Mouse (Mus musculus) MEL (cell line): Measurements from ENCODE around the gene Bpifa5. TPM values are rescaled to one million over a fixed set of nuclear protein-coding genes. Genes with fewer than 3 reads are reported as not detected.

Source experiments
- DNase-seq: peaks from one replicate; pipeline ENCODE4 v3.0.0; 2011; ENCODE audit warnings: low read depth, low spot score
- H3K27ac ChIP-seq: 2 replicates; pipeline ENCODE4 v1.5.1; 2012; ENCODE audit warnings: low read depth, mild to moderate bottlenecking, control low read depth, low read length, moderate library complexity; ENCODE audit not compliant: control insufficient read depth
- H3K27me3 ChIP-seq, 2 experiments: fragments of 150-350 bp in 1 of 2; sonication (generic) in 1 of 2; 2 replicates each; pipeline ENCODE4 v1.6.1; 2012; ENCODE audit warnings: low read length in 2 of 2, mild to moderate bottlenecking in 2 of 2, improper control_type of control experiment in 1 of 2, moderate library complexity in 1 of 2; ENCODE audit not compliant: insufficient read depth in 2 of 2, control insufficient read depth in 1 of 2
- H3K36me3 ChIP-seq, 2 experiments: 2 replicates each; pipeline ENCODE4 v1.6.1; 2012 to 2014; ENCODE audit warnings: low read length in 2 of 2, improper control_type of control experiment in 1 of 2, inconsistent platforms in 1 of 2, mild to moderate bottlenecking in 1 of 2; ENCODE audit not compliant: insufficient read depth in 2 of 2, control insufficient read depth in 1 of 2
- H3K4me1 ChIP-seq, 2 experiments: fragments of 150-350 bp in 1 of 2; sonication (generic) in 1 of 2; 2 replicates each; pipeline ENCODE4 v1.6.1; 2012; ENCODE audit warnings: low read length in 2 of 2, improper control_type of control experiment in 1 of 2, mild to moderate bottlenecking in 1 of 2; ENCODE audit not compliant: insufficient read depth in 2 of 2, control insufficient read depth in 1 of 2
- H3K4me3 ChIP-seq, 2 experiments: fragments of 150-350 bp in 1 of 2; sonication (generic) in 1 of 2; 2 replicates each; pipeline ENCODE4 v1.5.1; 2012; ENCODE audit warnings: low read depth in 2 of 2, low read length in 2 of 2, mild to moderate bottlenecking in 2 of 2, moderate library complexity in 2 of 2, control low read depth in 1 of 2, improper control_type of control experiment in 1 of 2; ENCODE audit not compliant: control insufficient read depth in 1 of 2, insufficient read depth in 1 of 2
- H3K79me2 ChIP-seq: 2 replicates; pipeline ENCODE4 v1.6.1; 2012; ENCODE audit warnings: mild to moderate bottlenecking, low read length, moderate library complexity; ENCODE audit not compliant: control insufficient read depth, poor library complexity, insufficient read depth
- H3K9ac ChIP-seq: 2 replicates; pipeline ENCODE4 v1.6.1; 2012; ENCODE audit warnings: low read depth, mild to moderate bottlenecking, control low read depth, low read length, moderate library complexity; ENCODE audit not compliant: control insufficient read depth, poor library complexity, severe bottlenecking
- H3K9me3 ChIP-seq: fragments of 150-350 bp; sonication (generic); replicated peaks from 2 replicates; pipeline ENCODE4 v1.6.1; 2012; ENCODE audit warnings: mild to moderate bottlenecking, low read length, improper control_type of control experiment, moderate library complexity; ENCODE audit not compliant: insufficient read depth
- CHD1 ChIP-seq: IDR thresholded peaks from 2 replicates; pipeline ENCODE4 v1.6.1; 2012; ENCODE audit warnings: low read depth, mild to moderate bottlenecking, inconsistent platforms, low read length, improper control_type of control experiment
- CTCF ChIP-seq, 3 experiments: IDR thresholded peaks in 2 of 3; conservative IDR thresholded peaks in 1 of 3; 2 replicates each; pipeline ENCODE4 v1.5.1; 2011 to 2012; ENCODE audit warnings: low read length in 3 of 3, low read depth in 2 of 3, mild to moderate bottlenecking in 2 of 3, improper control_type of control experiment in 1 of 3, inconsistent platforms in 1 of 3, mixed read lengths in 1 of 3, moderate library complexity in 1 of 3; ENCODE audit not compliant: control insufficient read depth in 1 of 3, insufficient read depth in 1 of 3, poor library complexity in 1 of 3, severe bottlenecking in 1 of 3
- ELF1 ChIP-seq: IDR thresholded peaks from 2 replicates; pipeline ENCODE4 v1.6.1; 2014; ENCODE audit warnings: low read depth, mild to moderate bottlenecking, inconsistent platforms, low read length, improper control_type of control experiment, moderate library complexity
- EP300 ChIP-seq, 2 experiments: IDR thresholded peaks; 2 replicates each; pipeline ENCODE4 v1.6.1; 2011; ENCODE audit warnings: improper control_type of control experiment in 2 of 2, low read length in 2 of 2, low read depth in 1 of 2, mild to moderate bottlenecking in 1 of 2
- ETS1 ChIP-seq: IDR thresholded peaks from 2 replicates; pipeline ENCODE4 v1.6.1; 2012; ENCODE audit warnings: low read depth, mild to moderate bottlenecking, inconsistent platforms, low read length, improper control_type of control experiment, moderate library complexity
- MAFK ChIP-seq: IDR thresholded peaks from 2 replicates; pipeline ENCODE4 v1.6.1; 2011; ENCODE audit warnings: low read depth, mild to moderate bottlenecking, low read length, improper control_type of control experiment, borderline replicate concordance
- MAX ChIP-seq: IDR thresholded peaks from 2 replicates; pipeline ENCODE4 v1.6.1; 2011; ENCODE audit warnings: low read length, improper control_type of control experiment
- MAZ ChIP-seq: IDR thresholded peaks from 2 replicates; pipeline ENCODE4 v1.6.1; 2012; ENCODE audit warnings: low read depth, mild to moderate bottlenecking, inconsistent platforms, low read length, improper control_type of control experiment
- MEF2A ChIP-seq: IDR thresholded peaks from 2 replicates; pipeline ENCODE4 v1.6.1; 2014; ENCODE audit warnings: low read depth, mild to moderate bottlenecking, inconsistent platforms, low read length, improper control_type of control experiment; ENCODE audit not compliant: poor library complexity, insufficient replicate concordance, severe bottlenecking; ENCODE audit errors: extremely low read depth
- MXI1 ChIP-seq: IDR thresholded peaks from 2 replicates; pipeline ENCODE4 v1.6.1; 2011; ENCODE audit warnings: mild to moderate bottlenecking, low read depth, low read length, improper control_type of control experiment
- MYB ChIP-seq: IDR thresholded peaks from 2 replicates; pipeline ENCODE4 v1.6.1; 2011; ENCODE audit warnings: mild to moderate bottlenecking, low read depth, low read length, improper control_type of control experiment
- MYC ChIP-seq: IDR thresholded peaks from 2 replicates; pipeline ENCODE4 v1.6.1; 2011; ENCODE audit warnings: low read depth, mild to moderate bottlenecking, low read length, improper control_type of control experiment, moderate library complexity
- NELFE ChIP-seq: IDR thresholded peaks from 2 replicates; pipeline ENCODE4 v1.6.1; 2011; ENCODE audit warnings: low read depth, low read length, improper control_type of control experiment
- POLR2AphosphoS2 ChIP-seq: IDR thresholded peaks from 2 replicates; pipeline ENCODE4 v1.6.1; 2011; ENCODE audit warnings: low read length, improper control_type of control experiment
- RAD21 ChIP-seq: IDR thresholded peaks from 2 replicates; pipeline ENCODE4 v1.6.1; 2011; ENCODE audit warnings: mild to moderate bottlenecking, low read depth, low read length, improper control_type of control experiment
- RCOR1 ChIP-seq: IDR thresholded peaks from 2 replicates; pipeline ENCODE4 v1.6.1; 2012; ENCODE audit warnings: low read depth, mild to moderate bottlenecking, inconsistent platforms, low read length, improper control_type of control experiment
- SIN3A ChIP-seq: IDR thresholded peaks from 2 replicates; pipeline ENCODE4 v1.6.1; 2012; ENCODE audit warnings: low read length, improper control_type of control experiment, inconsistent platforms
- TAL1 ChIP-seq: IDR thresholded peaks from 2 replicates; pipeline ENCODE4 v1.6.1; 2012; ENCODE audit warnings: mild to moderate bottlenecking, inconsistent platforms, low read length, moderate library complexity, mixed read lengths
- TBP ChIP-seq: IDR thresholded peaks from 2 replicates; pipeline ENCODE4 v1.8.0; 2011; ENCODE audit warnings: low read depth, low read length, improper control_type of control experiment
- TCF12 ChIP-seq: IDR thresholded peaks from 2 replicates; pipeline ENCODE4 v1.6.1; 2014; ENCODE audit warnings: low read depth, mild to moderate bottlenecking, inconsistent platforms, low read length, improper control_type of control experiment, moderate library complexity
- UBTF ChIP-seq: IDR thresholded peaks from 2 replicates; pipeline ENCODE4 v1.6.1; 2012; ENCODE audit warnings: low read depth, mild to moderate bottlenecking, inconsistent platforms, low read length, improper control_type of control experiment, moderate library complexity, borderline replicate concordance; ENCODE audit not compliant: insufficient read depth
- USF1 ChIP-seq: IDR thresholded peaks from 2 replicates; pipeline ENCODE4 v1.6.1; 2014; ENCODE audit warnings: low read depth, mild to moderate bottlenecking, inconsistent platforms, low read length, improper control_type of control experiment, moderate library complexity
- USF2 ChIP-seq, 2 experiments: IDR thresholded peaks; 2 replicates each; pipeline ENCODE4 v1.6.1; 2011 to 2012; ENCODE audit warnings: improper control_type of control experiment in 2 of 2, low read length in 2 of 2, borderline replicate concordance in 1 of 2, inconsistent platforms in 1 of 2, low read depth in 1 of 2, mild to moderate bottlenecking in 1 of 2; ENCODE audit not compliant: insufficient read depth in 1 of 2
- ZC3H11A ChIP-seq: IDR thresholded peaks from 2 replicates; pipeline ENCODE4 v1.6.1; 2012; ENCODE audit warnings: low read depth, mild to moderate bottlenecking, inconsistent platforms, low read length, improper control_type of control experiment
- ZMIZ1 ChIP-seq: IDR thresholded peaks from 2 replicates; pipeline ENCODE4 v1.6.1; 2012; ENCODE audit warnings: low read depth, mild to moderate bottlenecking, inconsistent platforms, low read length, improper control_type of control experiment, moderate library complexity
- ZNF384 ChIP-seq: IDR thresholded peaks from 2 replicates; pipeline ENCODE4 v1.6.1; 2012; ENCODE audit warnings: low read depth, mild to moderate bottlenecking, inconsistent platforms, low read length, improper control_type of control experiment
- polyA plus RNA-seq, 2 experiments: library from polyadenylated mRNA; stranded (reverse) in 1 of 2; unstranded in 1 of 2; fragments of >175 nt in 1 of 2; fragments of >200 nt in 1 of 2; gene quantifications; 2 replicates each; pipeline versions ENCODE4 v1.2.1 to v1.2.4; 2012; ENCODE audit warnings: low replicate concordance in 2 of 2, low read depth in 1 of 2; ENCODE audit not compliant: insufficient read length in 2 of 2, insufficient read depth in 1 of 2, missing spikeins in 1 of 2
- total RNA-seq: library from RNA; depleted of rRNA; stranded (reverse); fragments of 300-350 nt; gene quantifications from 2 replicates; pipeline ENCODE4 v1.2.3, GENCODE M21; 2012

The Bpifa5 gene
- total and polyA plus RNA-seq, 3 experiments, result not detected

DNA sequence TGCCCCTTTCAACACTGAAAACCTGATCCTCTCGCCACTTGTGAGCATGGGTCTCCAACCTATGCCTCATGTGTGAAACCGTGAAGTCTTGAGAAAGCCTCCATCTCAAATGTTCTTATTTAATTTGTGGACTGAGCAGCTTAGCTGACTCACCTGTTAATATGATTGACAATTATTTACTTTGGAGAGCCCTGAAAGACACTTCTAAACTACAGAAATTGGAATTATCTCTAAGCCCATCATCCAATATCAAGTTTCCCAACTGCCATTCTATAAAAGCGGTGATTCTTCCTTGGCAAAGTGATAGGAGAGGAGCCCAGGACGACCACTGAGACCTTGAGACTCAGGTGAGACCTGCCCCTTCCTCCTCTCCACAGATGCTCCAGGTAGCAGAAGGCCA lies 19.8 kb upstream of the Bpifa5 start, which contains the start of gene Bpifa1:
TSS of gene Bpifa1 (plus strand) at position 301 of the 400 bp plus-strand sequence.
- no peaks in the 10 kb centered on the region for H3K4me1 ChIP-seq
- no peak within 1 kb of the TSS for H3K9ac ChIP-seq
- TF ChIP-seq RCOR1 (no peak), NELFE (no peak), CHD1 (no peak), MAX (no peak), MYB (no peak), MAFK (no peak), SIN3A (no peak), ZMIZ1 (no peak), ELF1 (no peak), ETS1 (no peak), USF2 (IDR thresholded peaks at IDR 0.05; ENCODE audit: borderline replicate concordance in 1 of 2, insufficient read depth in 1 of 2, low read depth in 1 of 2, low read length in 2 of 2) (no peak), MYC (no peak), USF1 (no peak), TCF12 (no peak), POLR2AphosphoS2 (no peak)
- TF ChIP-seq, all 39 proteins: peak for 0

DNA sequence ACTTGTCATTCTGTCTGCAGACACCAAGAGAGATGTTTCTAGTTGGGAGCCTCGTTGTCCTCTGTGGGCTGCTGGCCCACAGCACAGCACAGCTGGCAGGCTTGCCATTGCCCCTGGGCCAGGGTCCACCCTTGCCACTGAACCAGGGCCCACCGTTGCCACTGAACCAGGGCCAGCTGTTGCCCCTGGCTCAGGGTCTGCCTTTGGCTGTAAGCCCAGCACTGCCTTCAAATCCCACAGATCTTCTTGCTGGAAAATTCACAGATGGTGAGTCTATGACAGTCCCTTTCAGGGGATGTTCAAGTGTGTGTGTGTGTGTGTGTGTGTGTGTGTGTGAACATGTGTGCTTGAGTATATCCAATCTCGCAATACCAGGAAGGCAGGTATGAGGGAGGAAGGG lies 18.7 kb upstream of the Bpifa5 start:
- Histone ChIP-seq H3K9ac (no peak overlapping the region), H3K27me3 (no peaks in the 10 kb centered on the region), H3K4me1 (no peaks in the 10 kb centered on the region), H3K27ac (no peak overlapping the region), H3K36me3 (no peaks in the 10 kb centered on the region), H3K4me3 (no peak overlapping the region), H3K9me3 (no peaks in the 10 kb centered on the region), H3K79me2 (no peaks in the 10 kb centered on the region)
- DNase-seq, result no peak
- no peak for TF ChIP-seq EP300 (IDR thresholded peaks at IDR 0.05; ENCODE audit: low read depth in 1 of 2, low read length in 2 of 2)
- no peak for TF ChIP-seq MEF2A
- no peak for TF ChIP-seq ZNF384
- no peak for TF ChIP-seq MAX
- no peak for TF ChIP-seq MYB
- no peak for TF ChIP-seq ELF1
- no peak for TF ChIP-seq RAD21
- TF ChIP-seq CTCF (IDR thresholded peaks at IDR 0.05 in 2 of 3, conservative IDR thresholded peaks at IDR 0.05 in 1 of 3; ENCODE audit: control insufficient read depth in 1 of 3, insufficient read depth in 1 of 3, low read depth in 2 of 3, low read length in 3 of 3, poor library complexity in 1 of 3, severe bottlenecking in 1 of 3), result no peak
- TF ChIP-seq RCOR1, result no peak
- TF ChIP-seq TAL1, result no peak
- TF ChIP-seq UBTF, result no peak
- no peak for TF ChIP-seq TBP
- no peak for TF ChIP-seq ZC3H11A
- no peak for TF ChIP-seq MXI1
- TF ChIP-seq NELFE, result no peak
- no peak for TF ChIP-seq ETS1
- TF ChIP-seq MAZ, result no peak

More for the DNA sequence above, 19.8 kb upstream of the Bpifa5 start, which contains the start of gene Bpifa1:
- H3K27ac ChIP-seq, result no peak within 1 kb of the TSS
- H3K36me3 ChIP-seq, result no peaks in the 10 kb centered on the region
- H3K27me3 ChIP-seq, result no peaks in the 10 kb centered on the region
- no peaks in the 10 kb centered on the region for H3K79me2 ChIP-seq
- no peak for DNase-seq
- H3K4me3 ChIP-seq, result no peak within 1 kb of the TSS
- H3K9me3 ChIP-seq, result no peaks in the 10 kb centered on the region
